Mouse (Mus musculus) heart, adult 2 months (tissue): ENCODE measurements around the gene Fam20b. TPM values are rescaled to one million over a fixed set of nuclear protein-coding genes. Genes with fewer than 3 reads are reported as not detected.
A peak's percentile ranks its signal among the peaks of the same experiment; 100 is the strongest.

Experiments
- DNase-seq, 2 experiments: peaks; one replicate each; pipeline ENCODE4 v3.0.0; 2021
- H3K27ac ChIP-seq: fragments of 200-600 bp; 2 replicates; pipeline ENCODE4 v1.8.1; 2022
- H3K27me3 ChIP-seq: fragments of 200-500 bp; 2 replicates; pipeline ENCODE4 v1.6.1; 2012; ENCODE audit warnings: mild to moderate bottlenecking, low read length, inconsistent platforms, mixed read lengths; ENCODE audit not compliant: control insufficient read depth, insufficient read depth
- H3K36me3 ChIP-seq: fragments of 200-500 bp; 2 replicates; pipeline ENCODE4 v1.6.1; 2012; ENCODE audit warnings: low read length, inconsistent platforms; ENCODE audit not compliant: control insufficient read depth, insufficient read depth
- H3K4me1 ChIP-seq: fragments of 200-500 bp; 2 replicates; pipeline ENCODE4 v1.6.1; 2011; ENCODE audit warnings: low read length; ENCODE audit not compliant: control insufficient read depth, insufficient read depth
- H3K4me3 ChIP-seq: fragments of 200-600 bp; 2 replicates; pipeline ENCODE4 v1.8.1; 2022
- H3K79me2 ChIP-seq: fragments of 200-500 bp; replicated peaks from 2 replicates; pipeline ENCODE4 v1.6.1; 2012; ENCODE audit warnings: mild to moderate bottlenecking, inconsistent platforms, low read length, moderate library complexity, mixed read lengths; ENCODE audit not compliant: control insufficient read depth, insufficient read depth
- H3K9ac ChIP-seq: fragments of 200-500 bp; 2 replicates; pipeline ENCODE4 v1.6.1; 2012; ENCODE audit warnings: low read depth, mild to moderate bottlenecking, control low read depth, inconsistent platforms, low read length, mixed read lengths
- CTCF ChIP-seq: fragments of 200-600 bp; IDR thresholded peaks from 2 replicates; pipeline ENCODE4 v1.8.1; 2022; ENCODE audit warnings: antibody characterized with exemption, mild to moderate bottlenecking, moderate library complexity
- EP300 ChIP-seq: fragments of 200-500 bp; IDR thresholded peaks from 2 replicates; pipeline ENCODE4 v1.6.1; 2011; ENCODE audit warnings: low read depth, low read length, control low read depth; ENCODE audit not compliant: insufficient read depth
- POLR2A ChIP-seq: fragments of 200-500 bp; IDR thresholded peaks from 2 replicates; pipeline ENCODE4 v1.6.1; 2011; ENCODE audit warnings: mild to moderate bottlenecking, low read depth, low read length, control low read depth; ENCODE audit not compliant: insufficient read depth
- WGBS: fragments of 180-500 bp; shearing (Covaris S2); methylation state at CpG from one replicate; pipeline ENCODE4 v1.1.7; 2018; 5-methylcytosine and 5-hydroxymethylcytosine counted together
- intact Hi-C: fragments of 180-260 bp; cut with DNase I; formaldehyde crosslinking; loops from one replicate; pipeline ENCODE4 v1.15.1; 2025
- polyA plus RNA-seq: library from polyadenylated mRNA; depleted of rRNA; stranded (reverse); fragments of >200 nt; gene quantifications from 2 replicates; pipeline ENCODE4 v1.2.3, GENCODE M21; 2012
- total RNA-seq, 2 experiments: library from RNA; stranded (reverse); gene quantifications; 2 replicates each; pipeline ENCODE4 v1.2.3; 2021

Gene Fam20b
- total and polyA plus RNA-seq, 3 experiments: 24.6 to 62.8 (median 53.5) TPM

DNA sequence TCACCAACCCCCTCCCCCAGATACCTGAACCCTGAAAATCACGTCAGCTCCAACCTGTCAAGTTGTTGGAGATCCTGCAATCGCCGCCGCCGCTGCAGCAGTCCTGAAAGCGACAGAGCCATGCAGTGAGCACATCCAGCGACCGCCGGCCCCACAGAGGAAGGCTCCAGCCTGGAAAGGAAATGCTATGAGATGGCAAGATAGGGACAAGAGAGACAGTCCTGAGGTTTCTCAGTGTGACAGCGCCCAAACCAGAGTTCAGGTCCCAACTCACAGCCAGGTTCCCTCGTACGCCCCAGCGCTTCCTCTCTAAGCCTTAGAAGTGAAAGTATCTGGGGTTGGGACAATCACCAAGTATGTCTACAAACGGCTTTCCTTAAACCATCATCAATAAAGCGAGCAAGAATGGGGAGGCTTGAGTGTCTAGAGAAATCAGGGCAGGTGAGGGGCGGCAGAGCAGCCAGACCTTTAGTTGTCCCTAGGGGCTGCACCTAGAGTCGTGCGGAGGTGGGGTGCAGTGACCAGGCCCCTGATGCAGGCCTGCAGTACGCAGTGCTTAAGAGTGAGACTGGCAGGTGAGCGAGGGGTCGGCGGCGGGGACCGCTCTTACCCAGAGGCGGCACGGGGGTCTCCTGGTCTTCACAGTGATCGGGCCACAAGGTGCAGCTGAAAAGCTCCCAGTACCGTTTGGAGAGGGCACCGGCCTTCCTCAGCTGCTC is 45.3 kb downstream of the Fam20b start:
- intact Hi-C loops: loop anchor here (2.0 kb wide), 1 partner anchor 17 kb away; no protein-coding TSS in a partner anchor
- peak overlapping the region; percentile 74 for H3K4me3 ChIP-seq
- H3K27ac ChIP-seq: peak overlapping the region; percentile 88
- no peaks in the 10 kb centered on the region for H3K36me3 ChIP-seq
- H3K79me2 ChIP-seq: no peaks in the 10 kb centered on the region
- peak overlapping the region; percentile 77 for H3K9ac ChIP-seq
- TF ChIP-seq EP300 (no peak), CTCF (no peak), POLR2A (no peak)
- DNase-seq: peak; percentile 60 to 65
- under 1% methylated on average over 29 of the region's 29 CpGs for WGBS
- H3K4me1 ChIP-seq: peaks cover 4% of the 10 kb centered on the region
- H3K27me3 ChIP-seq: no peaks in the 10 kb centered on the region

DNA sequence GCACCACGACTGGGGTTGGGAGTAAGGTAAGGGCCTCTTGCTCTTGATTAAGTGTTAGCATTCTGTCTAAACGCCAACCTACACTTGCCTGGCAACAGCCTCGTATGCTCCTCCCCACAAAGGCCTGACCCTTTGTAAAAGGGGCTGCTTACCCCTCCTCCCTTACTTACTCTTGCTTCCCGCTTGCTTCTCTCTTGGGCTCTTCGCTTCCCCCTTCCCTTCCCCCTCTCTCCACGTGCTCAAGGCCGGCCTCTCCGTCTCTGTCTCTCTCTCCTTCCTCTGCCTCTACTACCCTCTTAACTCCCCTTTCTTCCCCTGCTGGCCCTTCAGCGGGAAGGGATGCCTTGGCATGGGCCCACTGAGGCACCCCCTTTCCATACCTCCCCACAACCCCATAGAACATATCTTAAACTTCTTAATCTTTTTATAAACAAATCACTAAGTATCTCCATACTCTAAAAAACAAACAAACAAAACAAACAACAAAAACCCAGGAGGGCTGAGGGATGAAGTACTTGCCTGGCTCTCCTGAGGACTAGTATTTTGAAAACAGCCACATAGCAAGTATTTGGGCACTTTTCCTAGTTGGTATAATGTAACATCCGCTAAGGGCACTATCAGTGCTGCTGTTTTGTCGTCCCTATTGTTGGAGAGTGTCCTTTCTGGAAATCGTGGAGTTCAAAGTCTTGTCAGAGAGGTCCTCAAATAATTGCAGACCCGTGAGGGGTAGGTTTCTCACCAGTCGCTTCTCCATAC is 46.0 kb downstream of the Fam20b start:
- WGBS: 24% methylated on average over 14 of the region's 14 CpGs
- no peak for TF ChIP-seq EP300
- no peak for TF ChIP-seq POLR2A
- TF ChIP-seq CTCF: no peak
- peak overlapping the region; percentile 88 for H3K27ac ChIP-seq
- peak overlapping the region; percentile 74 for H3K4me3 ChIP-seq
- peaks cover 4% of the 10 kb centered on the region for H3K4me1 ChIP-seq
- no peaks in the 10 kb centered on the region for H3K36me3 ChIP-seq
- H3K27me3 ChIP-seq: no peaks in the 10 kb centered on the region
- H3K79me2 ChIP-seq: no peaks in the 10 kb centered on the region
- intact Hi-C loops: loop anchor here (2.0 kb wide), 1 partner anchor 16 kb away; no protein-coding TSS in a partner anchor
- peak in 1 of 2 experiments; percentile 21 for DNase-seq
- peak overlapping the region; percentile 77 for H3K9ac ChIP-seq

- intact Hi-C loops: loop anchor here (2.0 kb wide), 1 partner anchor 15 kb away; no protein-coding TSS in a partner anchor
- DNase-seq: no peak
- TF ChIP-seq POLR2A (no peak), EP300 (no peak), CTCF (no peak)
- Histone ChIP-seq H3K4me1 (peaks cover 4% of the 10 kb centered on the region), H3K4me3 (no peak overlapping the region), H3K9ac (no peak overlapping the region), H3K36me3 (no peaks in the 10 kb centered on the region), H3K79me2 (no peaks in the 10 kb centered on the region), H3K27ac (no peak overlapping the region), H3K27me3 (no peaks in the 10 kb centered on the region)
- 91% methylated on average over 3 of the region's 3 CpGs for WGBS
These were observed 47.0 kb downstream of the Fam20b start for GRCm38 (mm10) chr1:156671921-156672320.

GRCm38 (mm10) chr1:156669208-156669983 is 49.5 kb downstream of the Fam20b start:
- DNase-seq: no peak
- H3K9ac ChIP-seq: no peak overlapping the region
- H3K27me3 ChIP-seq: no peaks in the 10 kb centered on the region
- no peaks in the 10 kb centered on the region for H3K79me2 ChIP-seq
- TF ChIP-seq POLR2A (no peak), CTCF (no peak), EP300 (no peak)
- 68% methylated on average over 11 of the region's 11 CpGs for WGBS
- H3K4me3 ChIP-seq: no peak overlapping the region
- intact Hi-C loops: no loop called here
- no peaks in the 10 kb centered on the region for H3K36me3 ChIP-seq
- H3K4me1 ChIP-seq: peaks cover 4% of the 10 kb centered on the region
- H3K27ac ChIP-seq: no peak overlapping the region

DNA sequence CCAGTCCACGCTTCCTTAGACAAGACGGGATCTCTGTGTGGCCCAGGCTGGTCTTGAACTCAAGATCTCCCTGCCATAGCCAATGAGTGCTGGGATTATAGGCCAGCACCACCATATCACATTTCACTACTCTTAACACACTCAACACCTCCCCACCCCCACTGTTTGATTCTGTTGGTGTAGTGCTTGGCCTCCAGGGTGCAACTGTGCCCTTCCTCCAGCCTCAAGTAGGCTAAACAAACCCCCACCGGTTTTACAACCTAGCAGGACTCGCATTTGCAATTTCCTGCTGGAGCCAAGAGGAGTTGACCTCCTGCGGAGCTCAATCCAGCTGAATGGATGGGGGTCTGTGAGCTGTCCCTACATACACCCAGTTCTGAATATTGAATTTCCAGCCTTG is 50.3 kb downstream of the Fam20b start:
- Histone ChIP-seq H3K36me3 (no peaks in the 10 kb centered on the region), H3K4me3 (no peak overlapping the region), H3K27me3 (no peaks in the 10 kb centered on the region), H3K79me2 (no peaks in the 10 kb centered on the region), H3K27ac (no peak overlapping the region), H3K4me1 (peaks cover 4% of the 10 kb centered on the region), H3K9ac (no peak overlapping the region)
- intact Hi-C loops: no loop called here
- TF ChIP-seq EP300 (no peak), CTCF (no peak), POLR2A (no peak)
- 70% methylated on average over 5 of the region's 5 CpGs for WGBS
- DNase-seq: no peak
